Mouse (Mus musculus) adipocyte (in vitro differentiated cells): ENCODE measurements at regions not wholly inside any gene's neighbourhood (a gene's known extent, or its start where the extent isn't known, plus 50 kb on each side); places are given as distances from the start of the nearest gene placed in this dataset.
A peak's percentile ranks its signal among the peaks of the same experiment; 100 is the strongest.

ENCODE experiments used
- DNase-seq: peaks from one replicate; pipeline ENCODE4 v3.0.0-alpha.2; 2016; ENCODE audit warnings: low spot score

GRCm38 (mm10) chr8:112212170-112212569, 197.3 kb upstream of the Gm6793 start:
- no peak for DNase-seq

GRCm38 (mm10) chr8:112196423-112196822, 181.6 kb upstream of the Gm6793 start:
- no peak for DNase-seq

GRCm38 (mm10) chr8:112195880-112196279, 181.0 kb upstream of the Gm6793 start:
- no peak for DNase-seq

GRCm38 (mm10) chr8:112191846-112192245, 177.0 kb upstream of the Gm6793 start:
- DNase-seq = peak; percentile 45

GRCm38 (mm10) chr8:112189698-112190097, 174.9 kb upstream of the Gm6793 start:
- DNase-seq = no peak

GRCm38 (mm10) chr8:112170184-112170583, 155.3 kb upstream of the Gm6793 start:
- DNase-seq = no peak

GRCm38 (mm10) chr8:112156656-112157055, 141.8 kb upstream of the Gm6793 start:
- DNase-seq = no peak

GRCm38 (mm10) chr8:112138924-112139323, 124.1 kb upstream of the Gm6793 start:
- DNase-seq = no peak

- DNase-seq = no peak
Observed at GRCm38 (mm10) chr8:112130196-112130595, 115.4 kb upstream of the Gm6793 start.

GRCm38 (mm10) chr8:112128833-112129518, 114.1 kb upstream of the Gm6793 start:
- peak; percentile 84 for DNase-seq

GRCm38 (mm10) chr8:112111950-112112349, 97.1 kb upstream of the Gm6793 start:
- peak; percentile 34 for DNase-seq

GRCm38 (mm10) chr8:112097883-112098635, 83.2 kb upstream of the Gm6793 start:
- DNase-seq = no peak

GRCm38 (mm10) chr8:112094881-112095280, 80.0 kb upstream of the Gm6793 start:
- DNase-seq = no peak

- DNase-seq = no peak
Observed at GRCm38 (mm10) chr8:112093554-112093953, 78.7 kb upstream of the Gm6793 start.

GRCm38 (mm10) chr8:112092831-112093230, 78.0 kb upstream of the Gm6793 start:
- no peak for DNase-seq

GRCm38 (mm10) chr8:112078621-112079020, 63.8 kb upstream of the Gm6793 start:
- DNase-seq = no peak

- no peak for DNase-seq
Observed at GRCm38 (mm10) chr8:112072205-112072604, 57.4 kb upstream of the Gm6793 start.

GRCm38 (mm10) chr8:112070251-112070650, 55.4 kb upstream of the Gm6793 start:
- DNase-seq = no peak
